Mouse (Mus musculus): ENCODE results near the gene Ddx3x. TPM values are rescaled to one million over a fixed set of nuclear protein-coding genes. Genes with fewer than 3 reads are reported as not detected.

Ddx3x gene
- total and polyA plus RNA-seq, 3 experiments, result 104 to 329 (median 196) TPM

DNA sequence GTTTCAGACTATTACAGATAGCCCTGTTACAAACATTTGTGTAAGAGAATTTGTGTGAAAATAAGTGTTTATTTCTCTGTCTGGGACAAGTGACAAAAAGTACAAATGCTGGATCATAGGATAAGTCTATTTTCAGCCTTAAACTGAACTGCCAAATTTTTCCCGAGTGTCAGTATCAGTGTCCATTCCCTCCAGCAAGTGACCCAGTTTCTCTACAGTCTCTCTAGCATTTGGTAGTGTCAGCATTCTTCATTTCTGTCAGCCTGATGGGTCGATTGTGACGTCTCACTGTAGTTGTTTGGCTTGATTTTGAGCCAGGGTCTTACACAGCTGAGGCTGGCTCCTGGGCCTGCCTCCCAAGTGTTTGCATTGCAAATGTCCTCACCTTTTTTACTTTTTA is 17.4 kb upstream of the Ddx3x start:
- H3K27me3 ChIP-seq (replicated peaks), result no peaks in the 10 kb centered on the region

DNA sequence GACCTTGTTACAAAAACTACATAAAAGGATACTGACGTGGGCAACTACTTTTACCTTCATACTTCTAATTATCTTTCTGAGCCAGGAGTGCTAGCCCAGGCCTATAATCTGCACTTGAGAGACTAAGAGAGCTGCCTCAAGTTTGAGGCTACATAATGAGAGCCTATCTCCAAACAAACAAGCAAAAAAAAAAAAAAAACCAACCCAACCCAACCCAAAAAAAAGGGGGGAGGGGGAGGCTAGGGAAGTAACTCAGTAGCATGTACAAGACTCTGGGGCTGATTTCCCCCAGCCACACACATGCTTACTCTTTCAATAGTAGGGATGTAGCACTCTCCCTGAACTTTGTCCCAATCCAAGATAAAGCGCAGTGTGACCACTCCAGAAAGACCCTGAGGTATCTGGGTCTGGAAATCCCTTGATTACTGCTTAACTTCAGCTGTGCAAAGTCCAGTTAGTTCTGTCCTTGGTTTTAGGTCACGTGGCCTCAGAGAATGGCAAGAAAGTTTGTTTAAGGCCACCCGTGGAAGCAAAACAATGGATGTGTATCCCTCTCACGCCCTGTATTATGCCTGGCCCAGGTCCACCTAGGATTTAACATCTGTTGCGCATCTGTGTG is 5.1 kb upstream of the Ddx3x start:
- TF ChIP-seq CHD2 (IDR thresholded peaks at IDR 0.05; ENCODE audit: low read length), result no peak
- TF ChIP-seq HCFC1 (IDR thresholded peaks at IDR 0.05; ENCODE audit: low read depth, low read length), result no peak
- TF ChIP-seq CTCF (conservative IDR thresholded peaks at IDR 0.05 in 1 of 2, IDR thresholded peaks at IDR 0.05 in 1 of 2; ENCODE audit: low read depth in 2 of 2, low read length in 2 of 2), result no peak
- TF ChIP-seq NELFE (IDR thresholded peaks at IDR 0.05; ENCODE audit: low read depth, low read length), result no peak
- no peak for TF ChIP-seq EP300 (IDR thresholded peaks at IDR 0.05; ENCODE audit: low read length)
- TF ChIP-seq ZNF384 (IDR thresholded peaks at IDR 0.05; ENCODE audit: low read depth, low read length), result no peak
- TF ChIP-seq ZC3H11A (IDR thresholded peaks at IDR 0.05; ENCODE audit: low read depth, low read length), result no peak
- TF ChIP-seq MYC (IDR thresholded peaks at IDR 0.05; ENCODE audit: low read depth, low read length), result no peak
- TF ChIP-seq SIN3A (IDR thresholded peaks at IDR 0.05; ENCODE audit: low read length), result no peak
- peaks cover 0 to 5% of the 10 kb centered on the region in 2 experiments; a peak in 1 of 4 replicates for H3K4me1 ChIP-seq (ENCODE audit: control insufficient read depth in 1 of 2, insufficient read depth in 2 of 2)
- no peaks in the 10 kb centered on the region for H3K27me3 ChIP-seq (replicated peaks)
- H3K27ac ChIP-seq (ENCODE audit: insufficient read depth, low read depth), result no peak overlapping the region
- H3K79me2 ChIP-seq (replicated peaks; ENCODE audit: control insufficient read depth, extremely low read depth, insufficient read depth, poor library complexity, severe bottlenecking), result no peaks in the 10 kb centered on the region
- H3K4me2 ChIP-seq (ENCODE audit: insufficient read depth, low read depth, poor library complexity, severe bottlenecking), result no peak overlapping the region
- no peak overlapping the region for H3K4me3 ChIP-seq (replicated peaks in 1 of 3; ENCODE audit: low read depth in 2 of 3, low read length in 2 of 3, poor library complexity in 1 of 3)
- H3K9me3 ChIP-seq (replicated peaks; ENCODE audit: low read length), result no peaks in the 10 kb centered on the region
- no peak overlapping the region for H3K9ac ChIP-seq (ENCODE audit: insufficient read depth, low read depth)
- in situ Hi-C loops (cut with MboI; ENCODE audit: low pct_ligation_motif_present, low pct_unique_long_range_greater_than_20kb, low sequenced_read_pairs) (no loop called here), dilution Hi-C loops (cut with MboI; ENCODE audit: extremely low pct_ligation_motif_present, extremely low pct_unique_long_range_greater_than_20kb, low sequenced_read_pairs) (no loop called here)
- no peak for DNase-seq (ENCODE audit: extremely low read depth)
- H3K36me3 ChIP-seq (replicated peaks in 1 of 2; ENCODE audit: control insufficient read depth in 1 of 2, insufficient read depth in 1 of 2, low read length in 1 of 2), result no peaks in the 10 kb centered on the region

More for the DNA sequence above, 17.4 kb upstream of the Ddx3x start:
- H3K79me2 ChIP-seq (replicated peaks; ENCODE audit: control insufficient read depth, extremely low read depth, insufficient read depth, poor library complexity, severe bottlenecking), result no peaks in the 10 kb centered on the region
- dilution Hi-C loops (cut with MboI; ENCODE audit: extremely low pct_ligation_motif_present, extremely low pct_unique_long_range_greater_than_20kb, low sequenced_read_pairs), result no loop called here
- no peaks in the 10 kb centered on the region for H3K4me1 ChIP-seq (ENCODE audit: control insufficient read depth in 1 of 2, insufficient read depth in 2 of 2)
- H3K36me3 ChIP-seq (replicated peaks in 1 of 2; ENCODE audit: control insufficient read depth in 1 of 2, insufficient read depth in 1 of 2, low read length in 1 of 2), result no peaks in the 10 kb centered on the region
- H3K9ac ChIP-seq (ENCODE audit: insufficient read depth, low read depth), result no peak overlapping the region
- H3K4me2 ChIP-seq (ENCODE audit: insufficient read depth, low read depth, poor library complexity, severe bottlenecking), result no peak overlapping the region
- H3K9me3 ChIP-seq (replicated peaks; ENCODE audit: low read length), result no peaks in the 10 kb centered on the region
- no peak overlapping the region for H3K4me3 ChIP-seq (replicated peaks in 1 of 3; ENCODE audit: low read depth in 2 of 3, low read length in 2 of 3, poor library complexity in 1 of 3)
- no peak overlapping the region for H3K27ac ChIP-seq (ENCODE audit: insufficient read depth, low read depth)
- in situ Hi-C loops (cut with MboI; ENCODE audit: low pct_ligation_motif_present, low pct_unique_long_range_greater_than_20kb, low sequenced_read_pairs), result no loop called here
- no peak for DNase-seq (ENCODE audit: extremely low read depth)
- TF ChIP-seq MAX (IDR thresholded peaks at IDR 0.05; ENCODE audit: low read length) (no peak), JUN (IDR thresholded peaks at IDR 0.05; ENCODE audit: insufficient read depth, low read depth, low read length) (no peak), RCOR1 (conservative IDR thresholded peaks at IDR 0.05; ENCODE audit: low read depth, low read length) (no peak), USF1 (IDR thresholded peaks at IDR 0.05; ENCODE audit: low read depth, low read length) (no peak), TBP (conservative IDR thresholded peaks at IDR 0.05; ENCODE audit: low read depth, low read length) (no peak), BHLHE40 (IDR thresholded peaks at IDR 0.05; ENCODE audit: low read depth, low read length) (no peak), UBTF (IDR thresholded peaks at IDR 0.05; ENCODE audit: low read depth, low read length) (no peak), POLR2A (IDR thresholded peaks at IDR 0.05; ENCODE audit: low read depth, low read length) (no peak), JUND (conservative IDR thresholded peaks at IDR 0.05; ENCODE audit: low read depth, low read length) (no peak), RAD21 (IDR thresholded peaks at IDR 0.05; ENCODE audit: low read depth, low read length) (no peak), ZNF384 (IDR thresholded peaks at IDR 0.05; ENCODE audit: low read depth, low read length) (no peak), CHD1 (IDR thresholded peaks at IDR 0.05; ENCODE audit: low read depth, low read length) (no peak), MAZ (IDR thresholded peaks at IDR 0.05; ENCODE audit: low read depth, low read length) (no peak), GABPA (IDR thresholded peaks at IDR 0.05; ENCODE audit: insufficient replicate concordance, low read depth, low read length) (no peak), POLR2AphosphoS2 (IDR thresholded peaks at IDR 0.05; ENCODE audit: low read depth, low read length) (no peak), MAFK (IDR thresholded peaks at IDR 0.05; ENCODE audit: insufficient replicate concordance, low read length) (no peak), NRF1 (IDR thresholded peaks at IDR 0.05; ENCODE audit: low read depth, low read length) (no peak), ETS1 (conservative IDR thresholded peaks at IDR 0.05; ENCODE audit: low read depth, low read length) (no peak), MEF2A (IDR thresholded peaks at IDR 0.05; ENCODE audit: borderline replicate concordance, low read depth, low read length) (no peak), MXI1 (IDR thresholded peaks at IDR 0.05; ENCODE audit: low read depth, low read length) (no peak)
